Mouse (Mus musculus) CH12.LX (cell line): Measurements from ENCODE around the gene Fuk. TPM values are rescaled to one million over a fixed set of nuclear protein-coding genes. Genes with fewer than 3 reads are reported as not detected.

Experiments used
- DNase-seq: peaks from one replicate; pipeline ENCODE4 v3.0.0-alpha.2; 2013; ENCODE audit errors: extremely low read depth
- H3K27ac ChIP-seq: 2 replicates; pipeline ENCODE4 v1.5.1; 2012; ENCODE audit warnings: low read depth, mild to moderate bottlenecking, control low read depth, moderate library complexity; ENCODE audit not compliant: insufficient read depth
- H3K27me3 ChIP-seq: replicated peaks from 2 replicates; pipeline ENCODE3; 2012; ENCODE audit warnings: inconsistent platforms
- H3K36me3 ChIP-seq, 2 experiments: replicated peaks in 1 of 2; 2 replicates each; pipeline versions ENCODE3 to v1.6.1; 2012; ENCODE audit warnings: inconsistent platforms in 1 of 2, low read length in 1 of 2, mild to moderate bottlenecking in 1 of 2, mixed read lengths in 1 of 2, moderate library complexity in 1 of 2; ENCODE audit not compliant: control insufficient read depth in 1 of 2, insufficient read depth in 1 of 2
- H3K4me1 ChIP-seq, 2 experiments: 2 replicates each; pipeline ENCODE4 v1.6.1; 2012; ENCODE audit warnings: inconsistent platforms in 1 of 2, moderate library complexity in 1 of 2; ENCODE audit not compliant: insufficient read depth in 2 of 2, control insufficient read depth in 1 of 2
- H3K4me2 ChIP-seq: 2 replicates; pipeline ENCODE4 v1.6.1; 2012; ENCODE audit warnings: low read depth, mild to moderate bottlenecking, control low read depth; ENCODE audit not compliant: poor library complexity, insufficient read depth, severe bottlenecking
- H3K4me3 ChIP-seq, 3 experiments: fragments of 150-350 bp in 1 of 3; sonication (generic) in 1 of 3; replicated peaks in 1 of 3; 2 replicates each; pipeline versions ENCODE3 to v1.5.1; 2011 to 2012; ENCODE audit warnings: low read depth in 2 of 3, low read length in 2 of 3, mild to moderate bottlenecking in 2 of 3, moderate library complexity in 2 of 3, control low read depth in 1 of 3, improper control_type of control experiment in 1 of 3, inconsistent platforms in 1 of 3, mixed read lengths in 1 of 3; ENCODE audit not compliant: poor library complexity in 1 of 3
- H3K79me2 ChIP-seq: replicated peaks from 2 replicates; pipeline ENCODE4 v1.6.1; 2012; ENCODE audit warnings: mild to moderate bottlenecking, moderate library complexity; ENCODE audit not compliant: control insufficient read depth, poor library complexity, insufficient read depth, severe bottlenecking; ENCODE audit errors: extremely low read depth
- H3K9ac ChIP-seq: 2 replicates; pipeline ENCODE4 v1.6.1; 2012; ENCODE audit warnings: low read depth, mild to moderate bottlenecking, control low read depth, moderate library complexity; ENCODE audit not compliant: insufficient read depth
- H3K9me3 ChIP-seq: replicated peaks from 2 replicates; pipeline ENCODE3; 2012; ENCODE audit warnings: low read length, inconsistent platforms, mixed read lengths
- BHLHE40 ChIP-seq: IDR thresholded peaks from 2 replicates; pipeline ENCODE4 v1.6.1; 2011; ENCODE audit warnings: mild to moderate bottlenecking, low read depth, low read length, improper control_type of control experiment
- CHD1 ChIP-seq: IDR thresholded peaks from 2 replicates; pipeline ENCODE4 v1.6.1; 2012; ENCODE audit warnings: low read depth, low read length, improper control_type of control experiment, inconsistent platforms
- CHD2 ChIP-seq: IDR thresholded peaks from 2 replicates; pipeline ENCODE4 v1.6.1; 2011; ENCODE audit warnings: low read length, improper control_type of control experiment
- CTCF ChIP-seq, 2 experiments: IDR thresholded peaks in 1 of 2; conservative IDR thresholded peaks in 1 of 2; 2 replicates each; pipeline ENCODE4 v1.5.1; 2011 to 2012; ENCODE audit warnings: low read depth in 2 of 2, low read length in 2 of 2, improper control_type of control experiment in 1 of 2, inconsistent platforms in 1 of 2, mild to moderate bottlenecking in 1 of 2, moderate library complexity in 1 of 2
- E2F4 ChIP-seq: IDR thresholded peaks from 2 replicates; pipeline ENCODE4 v1.6.1; 2011; ENCODE audit warnings: low read depth, low read length, improper control_type of control experiment; ENCODE audit not compliant: insufficient replicate concordance
- ELF1 ChIP-seq: IDR thresholded peaks from 2 replicates; pipeline ENCODE4 v1.6.1; 2014; ENCODE audit warnings: low read depth, mild to moderate bottlenecking, inconsistent platforms, low read length, improper control_type of control experiment
- EP300 ChIP-seq: IDR thresholded peaks from 2 replicates; pipeline ENCODE4 v1.6.1; 2011; ENCODE audit warnings: low read length, improper control_type of control experiment
- ETS1 ChIP-seq: conservative IDR thresholded peaks from 2 replicates; pipeline ENCODE4 v1.6.1; 2012; ENCODE audit warnings: low read depth, mild to moderate bottlenecking, inconsistent platforms, low read length, improper control_type of control experiment, moderate library complexity
- GABPA ChIP-seq: IDR thresholded peaks from 2 replicates; pipeline ENCODE4 v1.6.1; 2012; ENCODE audit warnings: low read depth, low read length, improper control_type of control experiment, inconsistent platforms; ENCODE audit not compliant: insufficient replicate concordance
- HCFC1 ChIP-seq: IDR thresholded peaks from 2 replicates; pipeline ENCODE4 v1.6.1; 2012; ENCODE audit warnings: low read depth, mild to moderate bottlenecking, inconsistent platforms, low read length, improper control_type of control experiment
- IRF4 ChIP-seq: IDR thresholded peaks from 2 replicates; pipeline ENCODE4 v1.6.1; 2014; ENCODE audit warnings: low read depth, mild to moderate bottlenecking, inconsistent platforms, low read length, improper control_type of control experiment
- JUN ChIP-seq: IDR thresholded peaks from 2 replicates; pipeline ENCODE4 v1.6.1; 2011; ENCODE audit warnings: low read depth, mild to moderate bottlenecking, low read length, improper control_type of control experiment, moderate library complexity; ENCODE audit not compliant: insufficient read depth
- KAT2A ChIP-seq: IDR thresholded peaks from 2 replicates; pipeline ENCODE4 v1.6.1; 2012; ENCODE audit warnings: low read length, improper control_type of control experiment, inconsistent platforms; ENCODE audit not compliant: insufficient replicate concordance
- MAFK ChIP-seq: IDR thresholded peaks from 2 replicates; pipeline ENCODE4 v1.6.1; 2011; ENCODE audit warnings: low read length, improper control_type of control experiment; ENCODE audit not compliant: insufficient replicate concordance
- MEF2A ChIP-seq: IDR thresholded peaks from 2 replicates; pipeline ENCODE4 v1.6.1; 2014; ENCODE audit warnings: low read depth, mild to moderate bottlenecking, inconsistent platforms, low read length, improper control_type of control experiment, borderline replicate concordance
- MXI1 ChIP-seq: IDR thresholded peaks from 2 replicates; pipeline ENCODE4 v1.6.1; 2011; ENCODE audit warnings: mild to moderate bottlenecking, low read depth, low read length, improper control_type of control experiment
- NELFE ChIP-seq: IDR thresholded peaks from 2 replicates; pipeline ENCODE4 v1.6.1; 2011; ENCODE audit warnings: low read depth, low read length, improper control_type of control experiment
- NRF1 ChIP-seq: IDR thresholded peaks from 2 replicates; pipeline ENCODE4 v1.6.1; 2014; ENCODE audit warnings: low read depth, mild to moderate bottlenecking, inconsistent platforms, low read length, improper control_type of control experiment, moderate library complexity
- PAX5 ChIP-seq: IDR thresholded peaks from 2 replicates; pipeline ENCODE4 v1.6.1; 2012; ENCODE audit warnings: low read length, inconsistent platforms, mixed read lengths
- POLR2A ChIP-seq: IDR thresholded peaks from 2 replicates; pipeline ENCODE4 v1.6.1; 2011; ENCODE audit warnings: low read depth, mild to moderate bottlenecking, improper control_type of control experiment, low read length
- POLR2AphosphoS2 ChIP-seq: IDR thresholded peaks from 2 replicates; pipeline ENCODE4 v1.6.1; 2011; ENCODE audit warnings: low read depth, low read length, improper control_type of control experiment
- RAD21 ChIP-seq: IDR thresholded peaks from 2 replicates; pipeline ENCODE4 v1.6.1; 2011; ENCODE audit warnings: low read depth, mild to moderate bottlenecking, low read length, improper control_type of control experiment, moderate library complexity
- RCOR1 ChIP-seq: conservative IDR thresholded peaks from 2 replicates; pipeline ENCODE4 v1.6.1; 2012; ENCODE audit warnings: low read depth, mild to moderate bottlenecking, inconsistent platforms, low read length, improper control_type of control experiment
- SIN3A ChIP-seq: IDR thresholded peaks from 2 replicates; pipeline ENCODE4 v1.6.1; 2012; ENCODE audit warnings: low read length, improper control_type of control experiment, inconsistent platforms
- SMC3 ChIP-seq: IDR thresholded peaks from 2 replicates; pipeline ENCODE4 v1.6.1; 2011; ENCODE audit warnings: low read depth, low read length, improper control_type of control experiment
- TCF12 ChIP-seq: IDR thresholded peaks from 2 replicates; pipeline ENCODE4 v1.6.1; 2014; ENCODE audit warnings: low read depth, mild to moderate bottlenecking, inconsistent platforms, low read length, improper control_type of control experiment
- UBTF ChIP-seq: IDR thresholded peaks from 2 replicates; pipeline ENCODE4 v1.6.1; 2012; ENCODE audit warnings: low read depth, mild to moderate bottlenecking, inconsistent platforms, low read length, improper control_type of control experiment, moderate library complexity
- USF2 ChIP-seq: conservative IDR thresholded peaks from 2 replicates; pipeline ENCODE4 v1.6.1; 2011; ENCODE audit warnings: low read depth, low read length, improper control_type of control experiment
- ZNF384 ChIP-seq: IDR thresholded peaks from 2 replicates; pipeline ENCODE4 v1.6.1; 2012; ENCODE audit warnings: low read depth, low read length, improper control_type of control experiment, inconsistent platforms
- dilution Hi-C: fragments of 300-500 bp; cut with MboI; formaldehyde crosslinking; loops from 2 replicates; pipeline ENCODE4 v1.14.3; 2020; ENCODE audit warnings: low sequenced_read_pairs; ENCODE audit not compliant: extremely low pct_unique_long_range_greater_than_20kb, extremely low pct_ligation_motif_present
- in situ Hi-C: fragments of 300-500 bp; cut with MboI; formaldehyde crosslinking; loops from 3 replicates; pipeline ENCODE4 v1.14.3; 2019; ENCODE audit warnings: low sequenced_read_pairs, low pct_ligation_motif_present, low pct_unique_long_range_greater_than_20kb, mixed read lengths
- polyA plus RNA-seq: library from polyadenylated mRNA; unstranded; fragments of >175 nt; gene quantifications from 2 replicates; pipeline ENCODE4 v1.2.1, GENCODE M21; 2012; ENCODE audit warnings: low read depth; ENCODE audit not compliant: insufficient read length
- total RNA-seq, 2 experiments: library from RNA; depleted of rRNA; stranded (reverse); fragments of 300-350 nt in 1 of 2; fragments of >200 nt in 1 of 2; gene quantifications; 2 replicates each; pipeline ENCODE4 v1.2.3; 2012 to 2014

The Fuk gene
- 14.3 and 14.4 TPM in 2 replicates for total RNA-seq (2012; rRNA removed)
- total RNA-seq (2014; rRNA removed), result 6.6 and 6.8 TPM in 2 replicates
- 6.4 and 7.0 TPM in 2 replicates for polyA plus RNA-seq

GRCm38 (mm10) chr8:110901839-110902578 lies at the start of gene Fuk:
TSS of gene Fuk (minus strand) at chr8:110902488.
- peak within 1 kb of the TSS; percentile 59 for H3K9ac ChIP-seq
- TF ChIP-seq E2F4 (peak; percentile 49; the same call in 1 of the 2 replicates), POLR2AphosphoS2 (no peak), EP300 (no peak), GABPA (peak; percentile 57; the same call in 1 of the 2 replicates), IRF4 (no peak), USF2 (no peak), POLR2A (peak; percentile 73), HCFC1 (peak; percentile 98), NRF1 (peak; percentile 90), NELFE (peak; percentile 34; the same call in 1 of the 2 replicates), ETS1 (no peak), CHD1 (no peak), TCF12 (peak; percentile 49; the same call in 1 of the 2 replicates), SIN3A (0 out of 2 replicates have a peak, but pooled peaks have one; percentile 17), KAT2A (peak; percentile 88; the same call in 1 of the 2 replicates), MAFK (no peak), ELF1 (peak; percentile 41; the same call in 1 of the 2 replicates), ZNF384 (no peak), CHD2 (no peak)
- H3K4me1 ChIP-seq, result peaks cover 4 to 10% of the 10 kb centered on the region in 2 experiments; a peak in 2 of 4 replicates
- no peak within 1 kb of the TSS for H3K27ac ChIP-seq
- H3K4me3 ChIP-seq, result peak within 1 kb of the TSS; percentile 71 to 78 (median 75)
- in situ Hi-C loops, result no loop called here
- peaks cover 2% of the 10 kb centered on the region; the same call in 1 of the 2 replicates for H3K79me2 ChIP-seq
- peak within 1 kb of the TSS; percentile 95 for H3K4me2 ChIP-seq
- H3K27me3 ChIP-seq, result no peaks in the 10 kb centered on the region
- dilution Hi-C loops, result no loop called here
- no peaks in the 10 kb centered on the region for H3K9me3 ChIP-seq
- peaks cover 20 to 27% of the 10 kb centered on the region in 2 experiments for H3K36me3 ChIP-seq
- peak; percentile 71 for DNase-seq

GRCm38 (mm10) chr8:110950065-110950484 lies 47.8 kb upstream of the Fuk start:
- peak overlapping the region; percentile 91 for H3K27ac ChIP-seq
- H3K9ac ChIP-seq, result peak overlapping the region; percentile 41
- peak overlapping the region; percentile 31 to 44 (median 41) for H3K4me3 ChIP-seq
- in situ Hi-C loops, result no loop called here
- H3K79me2 ChIP-seq, result peaks cover 29% of the 10 kb centered on the region
- peaks cover 16 to 75% of the 10 kb centered on the region in 2 experiments for H3K4me1 ChIP-seq
- H3K27me3 ChIP-seq, result no peaks in the 10 kb centered on the region
- H3K9me3 ChIP-seq, result peaks cover 2% of the 10 kb centered on the region
- peak; percentile 94 for DNase-seq
- dilution Hi-C loops, result no loop called here
- H3K4me2 ChIP-seq, result peak overlapping the region; percentile 70
- peaks cover 18 to 56% of the 10 kb centered on the region in 2 experiments for H3K36me3 ChIP-seq
- TF ChIP-seq ETS1 (peak; percentile 89), ELF1 (peak; percentile 61), MXI1 (peak; percentile 66), PAX5 (no peak), BHLHE40 (peak; percentile 87), SMC3 (peak; percentile 10; the same call in 1 of the 2 replicates), POLR2A (peak; percentile 68), MEF2A (peak; percentile 95), NRF1 (0 out of 2 replicates have a peak, but pooled peaks have one; percentile 25), RCOR1 (peak; percentile 82), HCFC1 (peak; percentile 56), RAD21 (no peak; the same call in 1 of the 2 replicates), POLR2AphosphoS2 (no peak), CTCF (conservative IDR thresholded peaks at IDR 0.05 in 1 of 2, IDR thresholded peaks at IDR 0.05 in 1 of 2; ENCODE audit: low read depth in 2 of 2, low read length in 2 of 2) (no peak), IRF4 (peak; percentile 77), UBTF (no peak), CHD1 (no peak), USF2 (no peak), JUN (no peak)
